In genomic region chr7:141060426-141061242, GRCm38 (mm10) we compare ENCODE assay signal across 7 mouse cellular contexts. TPM values are rescaled to one million over a fixed set of nuclear protein-coding genes. Genes with fewer than 3 reads are reported as not detected.
DNase-seq lines count a peak whose midpoint lies in the region; ATAC-seq and TF ChIP-seq lines count a peak whose summit lies in the region.

B4galnt4 (plus strand) TSS chr7:141061104.

- H3K36me3 ChIP-seq in hindbrain, postnatal 0 days (ENCODE audit: insufficient read depth, low read length), result peaks cover 21% of the 10 kb centered on the region

- peak; percentile 95 for ATAC-seq in hindbrain, postnatal 0 days

- 1% methylated on average over 47 of the region's 72 CpGs for WGBS in hindbrain, postnatal 0 days

- no peaks in the 10 kb centered on the region for H3K9me3 ChIP-seq in hindbrain, postnatal 0 days (ENCODE audit: low read length)

- intact Hi-C loops in gastrocnemius, adult 2 months (cut with DNase I), result no loop called here

- peak within 1 kb of the TSS; percentile 78 for H3K4me2 ChIP-seq in hindbrain, postnatal 0 days (ENCODE audit: low read depth, low read length)

- H3K27ac ChIP-seq in gastrocnemius, adult 2 months, result no peak within 1 kb of the TSS
- H3K27ac ChIP-seq in hindbrain, postnatal 0 days, result peak within 1 kb of the TSS; percentile 92

- H3K4me3 ChIP-seq in gastrocnemius, adult 2 months, result peak within 1 kb of the TSS; percentile 70
- H3K4me3 ChIP-seq in hindbrain, postnatal 0 days (ENCODE audit: low read length), result peak within 1 kb of the TSS; percentile 83

- TF ChIP-seq CTCF in gastrocnemius, adult 2 months (IDR thresholded peaks at IDR 0.05), result no peak
- no peak for TF ChIP-seq CTCF in hindbrain, postnatal 0 days (IDR thresholded peaks at IDR 0.05; ENCODE audit: low read depth)

- H3K9ac ChIP-seq in hindbrain, postnatal 0 days (replicated peaks; ENCODE audit: low read length), result peak within 1 kb of the TSS; percentile 97

- peaks cover 14% of the 10 kb centered on the region for H3K4me1 ChIP-seq in hindbrain, postnatal 0 days (ENCODE audit: insufficient read depth, low read length)

- H3K27me3 ChIP-seq in hindbrain, postnatal 0 days (ENCODE audit: insufficient read depth, low read length), result no peaks in the 10 kb centered on the region

- DNase-seq in adrenal gland, adult 2 months, result peak; percentile 84
- peak; percentile 80 to 88 for DNase-seq in cerebellum, postnatal 4 days (ENCODE audit: low spot score in 2 of 2)
- DNase-seq in gastrocnemius, adult 2 months, result peak; percentile 76
- DNase-seq in hindbrain, postnatal 0 days (ENCODE audit: low spot score), result peak; percentile 97
- DNase-seq in left cerebral cortex, adult 8-10 months (ENCODE audit: low spot score in 2 of 2), result peak; percentile 81 to 94
- DNase-seq in lung, postnatal 36 days, result peak; percentile 60
- DNase-seq in right cerebral cortex, adult 2 months (ENCODE audit: low spot score in 2 of 2), result peak; percentile 94

RNA-seq across cellular contexts. Expression of gene B4galnt4, which starts in this region (rescaled TPM):
- 1 to 10 TPM; 1.4 to 3.0 TPM for total RNA-seq in adrenal gland, adult 2 months (2021)
- 1.7 and 5.1 TPM in 2 replicates for polyA plus RNA-seq in adrenal gland, adult 2 months (2012; rRNA removed)
- under 1 TPM; 0.17 to 0.18 TPM for total RNA-seq in gastrocnemius, adult 2 months (2021)
- total RNA-seq in hindbrain, postnatal 0 days (2014; rRNA removed), result 115 and 124 TPM in 2 replicates
- polyA plus RNA-seq in hindbrain, postnatal 0 days (2015; fragmentation: Nextera tagmentation; extraction: Ambion mirVana), result 41.8 and 46.2 TPM in 2 replicates
- total RNA-seq in left cerebral cortex, adult 8-10 months (2022), result 10 to 100 TPM; 64.5 to 81.0 (median 79.2) TPM

Comparison
In these comparisons a context has a peak if more than half of its experiments do, and no peak if none do; other contexts are left out.
1. RNA of gene B4galnt4 (total RNA-seq): 115 to 124 TPM in hindbrain, postnatal 0 days and 64.5 to 81.0 TPM in left cerebral cortex, adult 8-10 months; 1.4 to 3.0 TPM in adrenal gland, adult 2 months and 0.17 to 0.18 TPM in gastrocnemius, adult 2 months; every median in the first group is over 10 times any median in the second.
2. Peak in DNase-seq and H3K4me3 ChIP-seq in gastrocnemius, adult 2 months; RNA of the gene not detected or under 1 TPM.
3. Peak in every context shown above with its lines, with median percentiles within 50 percentile points of each other: DNase-seq.